Mouse (Mus musculus) colon, adult 2 months (tissue): ENCODE data around the gene Zwilch. TPM values are rescaled to one million over a fixed set of nuclear protein-coding genes. Genes with fewer than 3 reads are reported as not detected.

ENCODE experiments used
- polyA plus RNA-seq: library from polyadenylated mRNA; depleted of rRNA; stranded (reverse); fragments of >200 nt; gene quantifications from 2 replicates; pipeline ENCODE4 v1.2.3, GENCODE M21; 2012; rRNA removed

The Zwilch gene
- 2.0 and 2.3 TPM in 2 replicates for polyA plus RNA-seq

GRCm38 (mm10) chr9:64172816-64173665 is at the start of gene Zwilch, which contains the start of gene Rpl4:
Gene Zwilch, minus strand, starts transcription at chr9:64173104.
Gene Rpl4, plus strand, starts transcription at chr9:64173375.

GRCm38 (mm10) chr9:64178974-64179646 is 6.2 kb upstream of the Zwilch start, which contains the start of gene Snapc5:
Gene Snapc5, plus strand, starts transcription at chr9:64179274.

GRCm38 (mm10) chr9:64116876-64117275 is 56.0 kb downstream of the Zwilch start, which contains the start of gene Lctl:
Gene Lctl, plus strand, starts transcription at chr9:64117147.

Other genes with a start within 250 kb of the Zwilch start
- 60.4 and 62.2 TPM in 2 replicates for gene Smad6, start 151.0 kb downstream of the Zwilch start, polyA plus RNA-seq
- 0.15 and 0.35 TPM in 2 replicates for gene Lctl, start 56.0 kb downstream of the Zwilch start, polyA plus RNA-seq
- gene Rpl4, start 271 bp upstream of the Zwilch start, polyA plus RNA-seq = 301 and 448 TPM in 2 replicates
- 5.5 and 7.4 TPM in 2 replicates for gene Snapc5, start 6.2 kb upstream of the Zwilch start, polyA plus RNA-seq
- gene Uchl4, start 62.1 kb upstream of the Zwilch start, polyA plus RNA-seq = not detected in 2 replicates
- 119 and 128 TPM in 2 replicates for gene Map2k1, start 80.5 kb upstream of the Zwilch start, polyA plus RNA-seq
- gene Tipin, start 108.5 kb upstream of the Zwilch start, polyA plus RNA-seq = 1.8 and 2.9 TPM in 2 replicates
- gene Dis3l, start 168.2 kb upstream of the Zwilch start, polyA plus RNA-seq = 8.0 and 10.0 TPM in 2 replicates
- 0.15 and 0.22 TPM in 2 replicates for gene Megf11, start 212.5 kb upstream of the Zwilch start, polyA plus RNA-seq